Mouse (Mus musculus): Measurements from ENCODE around the gene Hoxa3.

Hoxa3 gene

DNA sequence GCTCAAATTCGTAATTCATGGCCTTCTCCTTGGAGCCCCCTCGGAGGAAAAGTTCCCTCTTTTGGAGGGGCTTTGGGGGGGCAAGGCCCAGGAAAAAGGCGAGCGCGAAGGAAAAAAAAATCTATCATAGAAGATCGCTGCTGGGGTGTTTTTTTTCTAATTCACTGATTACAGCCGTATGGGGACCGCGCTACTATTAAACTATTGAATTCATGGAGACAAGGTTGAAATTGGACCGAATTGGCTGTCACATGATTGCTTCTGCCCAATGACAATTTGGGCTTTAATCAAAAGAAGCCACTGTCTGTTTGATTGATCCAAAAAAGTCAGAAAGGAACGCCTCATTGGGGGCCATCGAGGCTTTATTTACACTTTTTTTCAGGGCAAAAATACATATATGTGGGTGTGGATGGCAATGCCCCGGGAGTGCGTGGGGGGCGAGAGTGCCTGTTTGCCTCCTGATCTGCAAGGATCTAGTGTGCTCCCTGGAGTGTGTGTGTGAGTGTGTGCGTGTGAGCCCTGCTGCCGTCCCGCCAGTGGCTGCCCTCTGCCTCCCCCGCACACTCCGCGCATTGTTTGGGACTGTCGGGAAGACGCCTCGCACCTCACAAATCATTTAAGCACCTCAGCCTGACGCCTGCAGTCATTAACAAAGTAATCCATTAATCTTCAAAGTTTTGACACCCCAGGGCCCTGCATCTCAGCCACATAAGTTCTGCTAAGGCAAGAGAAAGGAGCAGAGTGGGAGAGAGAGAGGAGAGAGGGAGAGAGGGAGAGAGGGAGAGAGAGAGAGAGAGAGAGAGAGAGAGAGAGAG, 48.3 kb downstream of the Hoxa3 start, which contains the start of gene Hoxa2:
Hoxa2 (minus strand) TSS at position 206 of the 815 bp plus-strand sequence.
- DNase-seq = no peak

GRCm38 (mm10) chr6:52164051-52164625, 49.0 kb downstream of the Hoxa3 start:
- no peak for DNase-seq

DNA sequence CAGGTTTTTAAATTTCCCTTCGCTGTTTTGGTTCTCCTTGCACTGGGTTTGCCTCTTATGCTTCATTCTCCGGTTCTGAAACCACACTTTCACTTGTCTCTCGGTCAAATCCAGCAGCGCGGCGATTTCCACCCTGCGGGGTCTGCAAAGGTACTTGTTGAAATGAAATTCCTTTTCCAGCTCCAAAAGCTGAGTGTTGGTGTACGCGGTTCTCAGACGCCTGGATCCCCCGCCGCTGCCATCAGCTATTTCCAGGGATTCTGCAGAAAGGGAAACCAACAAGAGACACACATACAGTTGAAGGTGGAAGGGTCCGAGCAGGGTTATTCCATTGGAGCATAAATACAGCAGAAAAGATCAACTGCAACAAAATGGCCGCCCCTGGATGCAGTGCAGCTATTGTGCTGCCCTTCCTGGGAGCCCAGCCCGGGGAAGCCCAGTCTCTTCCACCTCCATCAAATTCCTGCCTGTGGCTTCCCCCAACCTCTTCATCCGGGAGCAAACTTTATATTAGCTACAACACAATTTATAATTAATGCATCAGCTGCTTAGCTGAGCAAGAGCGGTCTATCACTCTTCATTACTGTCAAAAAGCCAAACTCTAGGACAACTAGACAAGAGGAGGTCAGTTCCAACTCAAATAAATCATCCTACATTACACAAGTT, 49.6 kb downstream of the Hoxa3 start:
- no peak for DNase-seq

DNA sequence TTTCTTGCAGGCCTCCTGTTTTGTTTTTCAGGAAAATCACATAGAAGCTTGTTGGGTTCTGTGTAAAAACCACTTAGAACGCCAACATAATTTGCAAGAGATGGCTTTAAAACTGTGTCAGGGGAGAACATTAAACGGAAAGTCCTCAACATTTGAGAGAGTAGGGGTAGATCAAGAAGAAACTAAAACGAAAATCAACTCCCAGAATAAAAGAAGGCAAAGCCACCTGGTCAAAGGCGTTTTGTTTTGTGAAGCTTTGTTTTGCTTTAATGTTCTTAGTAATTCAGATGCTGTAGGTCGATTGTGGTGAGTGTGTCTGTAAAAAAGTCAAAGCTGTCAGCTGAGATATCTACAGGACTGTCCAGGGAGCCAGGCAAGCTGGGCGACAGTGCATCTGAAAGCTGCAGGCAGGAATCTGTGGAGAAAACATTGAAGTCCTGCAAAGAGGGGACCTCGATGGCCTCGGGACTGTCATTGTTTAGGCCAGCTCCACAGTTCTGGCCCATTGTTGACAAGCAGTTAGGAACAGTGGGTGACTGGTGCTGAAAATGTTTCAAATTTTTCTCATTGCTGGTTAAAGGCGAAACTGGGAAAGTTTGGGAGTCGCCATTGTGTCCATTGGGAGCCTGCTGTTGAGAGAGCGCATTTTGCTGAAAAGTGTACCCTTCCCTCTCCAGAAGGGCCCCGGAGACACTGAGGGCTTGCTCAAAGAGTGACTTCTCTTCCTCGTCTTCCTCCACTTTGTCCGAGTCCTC, 50.3 kb downstream of the Hoxa3 start:
- DNase-seq = no peak

GRCm38 (mm10) chr6:52162093-52162380, 51.1 kb downstream of the Hoxa3 start:
- no peak for DNase-seq

DNA sequence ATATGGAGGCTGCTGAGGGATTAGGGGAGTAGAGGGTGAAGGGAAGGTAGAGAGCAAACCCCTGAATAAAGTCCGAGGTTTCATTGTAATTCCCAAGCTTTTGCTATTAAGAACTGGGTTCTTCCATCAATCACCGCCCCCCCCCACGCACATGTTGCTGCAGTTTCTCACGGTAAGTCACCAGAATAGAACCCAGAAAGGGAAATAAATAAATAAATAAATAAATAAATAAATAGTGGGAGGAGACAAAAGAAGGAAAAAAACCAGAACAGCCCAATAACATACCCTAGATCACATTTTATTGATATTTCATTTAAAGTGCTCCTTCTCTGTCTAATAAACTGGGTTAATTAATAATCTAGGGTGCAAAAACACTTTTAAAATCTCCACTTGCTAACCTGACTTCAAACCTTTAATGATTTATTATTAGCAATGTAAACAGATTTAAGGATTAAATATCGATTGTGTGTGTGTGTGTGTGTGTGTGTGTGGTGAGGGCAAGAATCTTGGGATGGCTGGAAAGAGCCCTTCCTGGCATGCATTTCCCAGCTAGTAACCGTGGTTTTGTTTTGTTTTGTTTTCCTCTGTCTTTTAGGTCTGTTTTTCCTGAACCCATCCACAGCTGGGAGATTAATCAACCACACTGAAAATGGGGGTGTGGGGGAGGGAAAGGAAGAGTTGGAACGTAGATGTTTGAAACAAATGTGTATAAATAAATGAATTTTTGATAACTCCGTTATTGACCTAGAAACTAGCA, 51.6 kb downstream of the Hoxa3 start:
- DNase-seq = no peak

- no peak for DNase-seq
Measured at GRCm38 (mm10) chr6:52160511-52161335, 52.4 kb downstream of the Hoxa3 start.

GRCm38 (mm10) chr6:52159979-52160378, 53.2 kb downstream of the Hoxa3 start:
- DNase-seq = no peak

- DNase-seq = no peak
Measured at GRCm38 (mm10) chr6:52159164-52159761, 53.9 kb downstream of the Hoxa3 start.

GRCm38 (mm10) chr6:52158276-52159051, 54.7 kb downstream of the Hoxa3 start, which contains the start of gene Hoxa1:
TSS of gene Hoxa1 (minus strand) at chr6:52158317.
- no peak for DNase-seq

DNA sequence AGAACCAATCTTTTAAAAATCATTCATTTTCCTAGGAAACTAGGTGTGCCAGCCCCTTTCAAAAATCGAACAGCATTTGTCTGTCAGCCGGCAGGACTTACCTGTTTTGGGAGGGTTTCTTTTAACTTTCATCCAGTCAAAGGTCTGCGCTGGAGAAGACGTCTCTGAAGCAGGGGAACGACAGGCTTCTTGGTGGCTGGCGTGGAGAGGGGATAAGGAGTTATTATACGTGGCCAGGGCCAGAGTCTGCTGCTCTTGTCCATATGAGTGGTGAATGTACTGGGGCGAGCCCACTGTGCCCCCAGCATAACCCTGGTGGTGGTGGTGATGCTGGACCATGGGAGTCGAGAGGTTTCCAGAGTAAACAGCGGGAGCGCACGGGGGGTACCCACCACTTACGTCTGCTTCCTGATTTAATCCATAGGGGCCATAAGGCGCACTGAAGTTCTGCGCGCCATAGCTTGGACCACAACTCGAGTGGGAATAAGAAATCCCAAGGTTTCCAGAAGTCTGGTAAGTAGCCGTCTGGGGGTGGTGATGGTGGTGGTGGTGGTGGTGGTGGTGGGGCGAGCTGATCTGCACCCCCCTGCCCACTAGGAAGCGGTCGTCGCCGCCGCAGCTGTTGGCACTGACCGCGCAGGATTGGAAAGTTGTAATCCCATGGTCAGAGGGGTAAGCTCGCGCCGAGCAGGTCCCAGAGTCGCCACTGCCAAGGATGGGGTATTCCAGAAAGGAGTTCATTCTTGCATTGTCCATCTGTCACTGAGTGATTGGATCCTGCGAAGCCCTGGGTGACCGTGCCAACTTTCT, 55.5 kb downstream of the Hoxa3 start:
- no peak for DNase-seq

DNA sequence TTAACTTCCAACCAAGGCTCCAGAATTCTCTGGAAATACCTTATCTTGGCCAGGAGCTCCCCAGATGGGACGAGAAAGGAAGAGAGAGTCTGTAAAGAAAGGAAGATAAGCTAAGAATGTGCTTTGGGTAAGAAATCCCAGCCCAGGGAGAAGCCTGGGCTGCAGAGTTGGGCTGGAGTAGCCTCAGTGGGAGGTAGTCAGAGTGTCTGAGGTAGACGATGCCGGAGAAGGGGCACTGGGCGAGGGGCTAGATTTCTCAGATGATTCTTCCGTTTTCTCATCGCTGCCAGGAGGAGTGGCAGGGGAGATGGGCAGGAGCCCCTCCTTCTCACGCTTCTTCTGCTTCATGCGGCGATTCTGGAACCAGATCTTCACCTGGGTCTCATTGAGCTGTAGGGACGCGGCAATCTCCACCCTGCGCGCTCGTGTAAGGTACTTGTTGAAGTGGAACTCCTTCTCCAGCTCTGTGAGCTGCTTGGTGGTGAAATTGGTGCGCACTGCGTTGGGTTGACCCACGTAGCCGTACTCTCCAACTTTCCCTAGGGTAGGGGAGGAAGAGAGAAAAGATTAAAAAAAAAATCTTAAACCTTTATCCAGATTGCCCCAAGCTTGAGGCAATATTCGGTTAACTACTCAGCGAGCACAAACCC, 56.5 kb downstream of the Hoxa3 start:
- DNase-seq = no peak

GRCm38 (mm10) chr6:52155471-52155870, 57.7 kb downstream of the Hoxa3 start:
- DNase-seq = no peak

DNA sequence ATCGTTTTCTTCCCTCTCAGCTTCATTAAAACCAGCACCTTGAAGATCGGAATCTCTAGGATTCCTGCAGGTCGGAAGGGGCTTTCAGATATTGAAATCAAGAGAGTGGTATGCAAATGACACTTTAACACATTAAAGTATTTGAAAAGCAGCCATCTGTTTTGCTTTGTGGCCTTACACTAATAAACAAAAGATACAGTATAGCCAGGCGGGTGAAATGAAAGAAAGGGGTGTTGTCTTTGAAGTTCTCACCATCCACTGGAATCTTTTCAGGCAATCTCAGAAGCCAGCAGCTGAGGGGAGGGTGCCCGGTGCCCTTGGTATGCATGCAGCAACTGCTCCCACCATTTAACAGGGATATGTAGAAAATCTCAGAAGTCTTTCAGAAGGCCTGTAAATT, 59.1 kb downstream of the Hoxa3 start:
- DNase-seq = no peak

DNA sequence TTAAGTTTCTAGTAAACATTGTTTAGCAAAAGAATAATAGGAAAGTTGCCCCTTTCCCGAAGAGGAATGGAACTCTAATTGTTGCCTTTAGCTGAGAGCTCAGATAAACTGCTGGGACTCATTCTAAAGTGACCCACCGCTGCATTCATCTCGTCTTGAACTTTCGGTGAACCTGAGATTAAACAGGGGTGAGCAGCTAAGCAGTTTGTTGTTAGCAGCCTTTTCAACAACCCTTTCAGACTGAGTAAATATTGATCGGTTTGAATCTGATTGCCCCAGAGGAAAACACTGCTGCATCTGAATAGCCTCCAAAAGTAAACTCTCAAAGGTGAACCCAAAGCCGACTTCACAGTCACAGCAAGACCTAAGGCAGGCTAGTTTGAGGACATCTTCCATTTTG, 59.9 kb downstream of the Hoxa3 start:
- no peak for DNase-seq

DNA sequence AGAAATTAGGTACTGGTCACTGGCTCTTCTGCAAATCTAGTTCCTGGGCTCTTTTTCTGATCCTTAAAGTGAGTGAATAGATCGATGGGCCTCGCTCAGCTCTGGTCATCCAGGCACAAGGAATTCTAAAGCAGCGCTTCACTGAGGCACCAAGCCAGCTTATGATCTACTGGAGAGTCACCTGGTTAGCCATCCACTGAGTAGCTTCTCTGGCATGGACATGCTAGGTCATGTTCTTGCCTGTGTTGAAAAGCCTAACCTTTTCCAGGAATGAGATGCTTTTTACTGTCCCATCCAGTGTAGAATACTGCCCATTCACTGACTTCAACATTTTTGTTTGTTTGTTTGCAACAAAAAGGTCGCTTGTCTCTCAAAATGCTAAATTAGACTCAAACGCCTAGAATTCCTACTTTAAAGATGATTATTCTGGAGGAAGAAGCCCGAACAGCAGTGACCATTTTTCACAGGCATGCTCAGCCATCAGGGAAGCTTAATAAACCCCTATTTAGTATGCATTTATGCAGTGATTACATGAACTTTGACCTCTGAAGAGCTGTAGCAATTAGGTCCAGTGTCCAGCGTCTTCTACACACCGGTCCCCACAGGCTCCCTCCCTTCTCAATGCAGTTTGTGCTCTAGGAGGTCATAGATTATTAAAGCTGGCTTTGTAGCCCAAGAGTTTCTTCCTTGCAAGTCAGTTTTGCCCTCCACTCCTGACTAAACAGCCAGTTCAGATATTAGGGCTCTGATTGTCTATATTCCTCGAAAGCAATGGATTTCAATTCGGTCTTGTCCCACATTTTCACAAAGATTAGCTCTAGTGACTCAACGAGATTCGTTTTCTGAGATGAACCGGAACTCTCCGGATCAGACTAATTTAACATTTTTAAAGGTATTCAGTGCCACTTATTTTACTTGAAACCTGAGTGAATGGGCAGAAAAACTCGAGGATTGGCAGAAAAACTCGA, 60.6 kb downstream of the Hoxa3 start:
- no peak for DNase-seq

DNA sequence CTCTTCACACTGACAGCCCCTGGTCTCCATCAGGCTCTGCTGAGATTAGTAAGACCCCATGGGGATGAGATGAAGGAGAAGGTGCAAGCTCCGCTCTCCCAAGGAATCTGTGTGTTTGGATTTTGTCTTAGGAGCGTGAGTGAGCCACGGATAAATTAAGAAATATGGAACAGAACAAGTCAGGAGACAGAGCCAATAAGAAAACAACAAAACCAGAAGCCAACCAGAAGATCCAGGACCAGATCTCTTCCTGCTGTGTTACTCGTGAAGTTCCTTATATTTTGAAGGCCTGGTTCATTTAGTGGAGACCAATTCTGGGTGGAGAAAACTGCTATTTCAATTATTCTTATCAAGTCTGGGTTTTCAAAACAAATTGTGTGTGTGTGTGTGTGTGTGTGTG, 61.6 kb downstream of the Hoxa3 start:
- no peak for DNase-seq

Measured in cerebellum, adult 9-11 months (tissue).